Mouse (Mus musculus) heart, postnatal 4 days (tissue): Measurements from ENCODE around the gene Ajap1. TPM values are rescaled to one million over a fixed set of nuclear protein-coding genes. Genes with fewer than 3 reads are reported as not detected.
A peak's percentile ranks its signal among the peaks of the same experiment; 100 is the strongest.

Experiments used
- DNase-seq: peaks from one replicate; pipeline ENCODE4 v3.0.0; 2021
- total RNA-seq, 2 experiments: library from RNA; stranded (reverse); gene quantifications; 2 replicates each; pipeline ENCODE4 v1.2.3; 2021

The Ajap1 gene
- total RNA-seq, 2 experiments from 2014 or later = 0.09 to 0.50 TPM

- no peak for DNase-seq
Measured at GRCm38 (mm10) chr4:153451516-153451915, 31.1 kb downstream of the Ajap1 start.

GRCm38 (mm10) chr4:153442522-153442921, 40.1 kb downstream of the Ajap1 start:
- no peak for DNase-seq

- DNase-seq = no peak
Measured at GRCm38 (mm10) chr4:153439868-153440267, 42.7 kb downstream of the Ajap1 start.

- DNase-seq = no peak
Measured at GRCm38 (mm10) chr4:153439031-153439430, 43.6 kb downstream of the Ajap1 start.

GRCm38 (mm10) chr4:153437196-153437595, 45.4 kb downstream of the Ajap1 start:
- DNase-seq = no peak

- DNase-seq = no peak
Measured at GRCm38 (mm10) chr4:153435917-153436316, 46.7 kb downstream of the Ajap1 start.

- DNase-seq = no peak
Measured at GRCm38 (mm10) chr4:153429971-153430370, 52.6 kb downstream of the Ajap1 start.

GRCm38 (mm10) chr4:153425961-153426656, 56.5 kb downstream of the Ajap1 start:
- DNase-seq = no peak

GRCm38 (mm10) chr4:153424324-153424723, 58.3 kb downstream of the Ajap1 start:
- no peak for DNase-seq

GRCm38 (mm10) chr4:153417926-153418325, 64.7 kb downstream of the Ajap1 start:
- peak; percentile 56 for DNase-seq

GRCm38 (mm10) chr4:153417164-153417896, 65.3 kb downstream of the Ajap1 start:
- peak; percentile 15 for DNase-seq

- DNase-seq = no peak
Measured at GRCm38 (mm10) chr4:153416111-153416510, 66.5 kb downstream of the Ajap1 start.

GRCm38 (mm10) chr4:153398421-153398820, 84.2 kb downstream of the Ajap1 start:
- no peak for DNase-seq

GRCm38 (mm10) chr4:153387478-153387877, 95.1 kb downstream of the Ajap1 start:
- DNase-seq = no peak

- no peak for DNase-seq
Measured at GRCm38 (mm10) chr4:153381433-153381832, 101.2 kb downstream of the Ajap1 start.

GRCm38 (mm10) chr4:153380885-153381284, 101.7 kb downstream of the Ajap1 start:
- no peak for DNase-seq

GRCm38 (mm10) chr4:153377981-153378380, 104.6 kb downstream of the Ajap1 start:
- DNase-seq = peak; percentile 30

GRCm38 (mm10) chr4:153374233-153374632, 108.4 kb downstream of the Ajap1 start:
- no peak for DNase-seq

GRCm38 (mm10) chr4:153373125-153373524, 109.5 kb downstream of the Ajap1 start:
- DNase-seq = no peak

- no peak for DNase-seq
Measured at GRCm38 (mm10) chr4:153368620-153369159, 113.9 kb downstream of the Ajap1 start.

- DNase-seq = no peak
Measured at GRCm38 (mm10) chr4:153360868-153361545, 121.6 kb downstream of the Ajap1 start.

GRCm38 (mm10) chr4:153358243-153358550, 124.4 kb downstream of the Ajap1 start:
- no peak for DNase-seq

GRCm38 (mm10) chr4:153357539-153358242, 124.9 kb downstream of the Ajap1 start:
- DNase-seq = peak; percentile 60
